Mouse (Mus musculus) stomach, postnatal 0 days (tissue): ENCODE results near the gene Ptprg.

Experiments
- CTCF ChIP-seq: IDR thresholded peaks from 2 replicates; pipeline ENCODE4 v1.5.1; 2016; ENCODE audit warnings: antibody characterized with exemption, low read depth, mild to moderate bottlenecking, moderate library complexity
- EP300 ChIP-seq: optimal IDR thresholded peaks from 2 replicates; pipeline ENCODE3; 2016; ENCODE audit warnings: antibody characterized with exemption

DNA sequence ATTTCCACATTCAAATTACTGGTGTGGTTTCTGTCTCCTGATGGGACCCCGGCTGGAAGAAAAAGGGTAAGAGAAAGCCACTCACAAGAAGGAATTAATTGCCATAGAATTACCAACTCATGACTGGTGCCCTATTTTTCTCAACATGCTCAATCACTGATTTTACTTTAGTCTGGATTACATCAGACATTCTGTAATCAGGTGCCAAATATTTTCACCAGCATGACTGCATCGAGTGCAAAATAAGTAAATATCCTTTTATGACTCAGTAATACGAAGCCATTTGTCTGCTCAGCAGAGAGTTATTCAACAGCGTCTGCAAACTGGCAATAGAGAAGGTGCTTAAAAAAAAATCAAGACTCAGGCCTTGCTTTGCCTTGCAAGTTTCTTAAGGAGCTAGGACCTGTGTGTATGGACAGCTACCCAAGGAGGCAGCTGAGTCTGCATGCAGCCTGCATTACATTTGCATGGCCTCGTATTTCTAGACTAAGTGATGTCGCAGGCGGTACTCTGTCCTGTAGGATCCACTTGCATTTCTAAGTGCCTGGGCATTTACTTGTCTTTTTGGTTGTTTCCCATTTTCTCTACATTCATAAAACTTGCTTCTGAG is 517.6 kb downstream of the Ptprg start:
- no peak for TF ChIP-seq CTCF
- TF ChIP-seq EP300 = no peak
